In genomic region chr17:65799353-65799752, GRCm38 (mm10) we compare ENCODE assay signal across 14 mouse cellular contexts.
"Had no signal": no experiment of that assay in that cellular context is flagged by ENCODE, and none has a peak within 500 bp of the region (broad histone marks: within the 10 kb centered on the region; RNA-seq: fewer than 3 reads in every experiment).

No protein-coding gene starts in this region.

- H3K4me2 ChIP-seq: limb, embryonic 15.5 days; midbrain, embryonic 12.5 days; neural tube, embryonic 13.5 days had no signal

- ATAC-seq: intestine, postnatal 0 days; midbrain, embryonic 16.5 days had no signal

- H3K9me3 ChIP-seq: limb, embryonic 15.5 days; midbrain, embryonic 12.5 days; neural tube, embryonic 13.5 days had no signal

- H3K36me3 ChIP-seq: midbrain, embryonic 12.5 days had no signal

- H3K4me1 ChIP-seq: limb, embryonic 15.5 days had no signal

- H3K27ac ChIP-seq: limb, embryonic 15.5 days; midbrain, embryonic 12.5 days; neural tube, embryonic 13.5 days; stomach, postnatal 0 days had no signal

- H3K27me3 ChIP-seq: limb, embryonic 15.5 days; midbrain, embryonic 12.5 days; neural tube, embryonic 13.5 days had no signal

- DNase-seq: kidney, adult 8-10 months; kidney, postnatal 25 days; layer of hippocampus, adult 9-11 months; layer of hippocampus, postnatal 36 days; lung, adult 18-20 months; right cerebral cortex, adult 18-20 months; right cerebral cortex, postnatal 25 days; thymus, postnatal 4 days had no signal

- H3K4me3 ChIP-seq: limb, embryonic 15.5 days; midbrain, embryonic 12.5 days; neural tube, embryonic 13.5 days had no signal

- H3K9ac ChIP-seq: limb, embryonic 15.5 days; midbrain, embryonic 12.5 days; neural tube, embryonic 13.5 days had no signal
